Mouse (Mus musculus) embryonic fibroblast, embryonic 13.5 days (primary cell): ENCODE results near the gene Fnbp1.

Experiments used
- CTCF ChIP-seq: IDR thresholded peaks from 2 replicates; pipeline ENCODE4 v1.5.1; 2011; ENCODE audit warnings: mild to moderate bottlenecking, control low read depth, low read length, moderate library complexity, borderline replicate concordance; ENCODE audit not compliant: insufficient read depth
- POLR2A ChIP-seq: IDR thresholded peaks from 2 replicates; pipeline ENCODE4 v1.6.1; 2011; ENCODE audit warnings: low read depth, mild to moderate bottlenecking, control low read depth, low read length, moderate library complexity

DNA sequence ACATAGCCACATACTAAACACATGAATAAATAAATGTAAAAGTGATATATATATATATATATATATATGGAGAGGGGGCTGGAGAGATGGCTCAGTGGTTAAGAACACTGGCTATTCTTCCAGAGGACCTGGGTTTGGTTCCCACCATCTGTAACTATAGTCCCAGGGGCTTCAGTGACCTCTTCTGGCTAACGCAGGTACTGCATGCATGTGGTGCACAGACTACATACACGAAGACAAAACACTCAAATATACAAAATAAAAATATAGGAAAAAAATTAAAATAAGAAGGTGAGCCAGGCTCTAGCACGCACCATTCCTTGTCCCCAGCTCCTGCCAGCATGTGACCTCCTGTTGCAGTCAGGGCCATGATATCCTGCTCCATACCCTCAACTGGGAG, 85.7 kb downstream of the Fnbp1 start:
- no peak for TF ChIP-seq CTCF
- TF ChIP-seq POLR2A: no peak
